Mouse (Mus musculus) forebrain, embryonic 16.5 days (tissue): ENCODE results near the gene Sohlh2. TPM values are rescaled to one million over a fixed set of nuclear protein-coding genes. Genes with fewer than 3 reads are reported as not detected.
A peak's percentile ranks its signal among the peaks of the same experiment; 100 is the strongest.

Source experiments
- ATAC-seq: fragments of 200-750 bp; cut with Nextera tagmentation; 2 replicates; pipeline ENCODE4 v1.8.0; 2017; ENCODE audit warnings: mild to moderate bottlenecking, moderate library complexity
- H3K27ac ChIP-seq: fragments of 300-500 bp; sonication (generic); 2 replicates; pipeline ENCODE4 v1.5.1; 2014; ENCODE audit warnings: low read length, control low read depth
- H3K27me3 ChIP-seq: fragments of 300-500 bp; sonication (generic); replicated peaks from 2 replicates; pipeline ENCODE4 v1.6.1; 2014; ENCODE audit warnings: low read length; ENCODE audit not compliant: control insufficient read depth, insufficient read depth
- H3K36me3 ChIP-seq: fragments of 300-500 bp; sonication (generic); 2 replicates; pipeline ENCODE4 v1.6.1; 2014; ENCODE audit not compliant: control insufficient read depth, insufficient read depth
- H3K4me1 ChIP-seq: fragments of 300-500 bp; sonication (generic); replicated peaks from 2 replicates; pipeline ENCODE4 v1.6.1; 2014; ENCODE audit warnings: low read length; ENCODE audit not compliant: control insufficient read depth, insufficient read depth
- H3K4me2 ChIP-seq: fragments of 300-500 bp; sonication (generic); 2 replicates; pipeline ENCODE4 v1.6.1; 2014; ENCODE audit warnings: mild to moderate bottlenecking, low read length, control low read depth
- H3K4me3 ChIP-seq: fragments of 300-500 bp; sonication (generic); replicated peaks from 2 replicates; pipeline ENCODE4 v1.5.1; 2014; ENCODE audit warnings: mild to moderate bottlenecking, low read length, control low read depth
- H3K9ac ChIP-seq: fragments of 300-500 bp; sonication (generic); replicated peaks from 2 replicates; pipeline ENCODE4 v1.6.1; 2014; ENCODE audit warnings: low read depth, low read length, control low read depth
- H3K9me3 ChIP-seq: fragments of 300-500 bp; sonication (generic); 2 replicates; pipeline ENCODE4 v1.6.1; 2016; ENCODE audit warnings: low read length; ENCODE audit not compliant: control insufficient read depth
- WGBS: fragments of 180-500 bp; shearing (Covaris S2); extraction: QIAGEN DNeasy Blood & Tissue Kit; methylation state at CpG from one replicate; pipeline ENCODE4 v1.1.7; 2014; 5-methylcytosine and 5-hydroxymethylcytosine counted together
- polyA plus RNA-seq: library from polyadenylated mRNA; unstranded; fragments of >200 nt; fragmentation: Nextera tagmentation; extraction: Ambion mirVana; gene quantifications from 2 replicates; pipeline ENCODE4 v1.2.1, GENCODE M21; 2015

The Sohlh2 gene
- polyA plus RNA-seq: not detected in 2 replicates

DNA sequence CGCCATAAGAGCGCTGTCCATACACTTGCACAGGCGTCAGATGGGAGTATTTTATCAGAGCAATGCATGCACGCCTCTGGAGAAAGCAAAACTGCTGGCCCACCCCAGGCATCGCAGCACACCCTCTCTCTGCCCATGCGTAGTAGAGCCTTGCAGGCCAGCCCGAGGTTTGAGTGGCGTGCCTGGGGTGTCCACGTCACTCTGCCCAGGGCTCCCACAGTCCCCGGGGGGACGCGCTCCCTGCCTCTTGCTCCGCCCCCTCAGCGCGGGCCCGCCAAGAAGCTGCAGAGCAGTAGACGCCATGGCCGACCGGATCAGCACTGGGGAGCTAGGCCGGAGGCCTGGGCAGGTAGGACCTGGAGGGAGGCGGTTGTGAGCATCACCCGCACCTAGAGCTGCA is at the start of gene Sohlh2:
Gene Sohlh2, plus strand, starts transcription at position 263 of the 400 bp plus-strand sequence.
- no peak for ATAC-seq
- Histone ChIP-seq H3K27ac (no peak within 1 kb of the TSS), H3K9me3 (no peaks in the 10 kb centered on the region), H3K4me1 (no peaks in the 10 kb centered on the region), H3K4me3 (no peak within 1 kb of the TSS), H3K36me3 (no peaks in the 10 kb centered on the region), H3K27me3 (no peaks in the 10 kb centered on the region), H3K4me2 (no peak within 1 kb of the TSS), H3K9ac (no peak within 1 kb of the TSS)
- 95% methylated on average over 22 of the region's 22 CpGs for WGBS

- no peak within 1 kb of the TSS for H3K4me3 ChIP-seq
- H3K4me2 ChIP-seq: no peak within 1 kb of the TSS
- no peak for ATAC-seq
- H3K9ac ChIP-seq: no peak within 1 kb of the TSS
- H3K27ac ChIP-seq: no peak within 1 kb of the TSS
- H3K4me1 ChIP-seq: no peaks in the 10 kb centered on the region
- no peaks in the 10 kb centered on the region for H3K9me3 ChIP-seq
- no peaks in the 10 kb centered on the region for H3K27me3 ChIP-seq
- H3K36me3 ChIP-seq: peaks cover 13% of the 10 kb centered on the region
Observed at GRCm38 (mm10) chr3:55137039-55137438, 44.8 kb upstream of the Sohlh2 start, which contains the start of gene Ccdc169. Gene Ccdc169 (plus strand): TSS chr3:55137339.

- H3K4me3 ChIP-seq: no peak overlapping the region
- H3K9ac ChIP-seq: no peak overlapping the region
- WGBS: 86% methylated on average over 12 of the region's 12 CpGs
- H3K4me1 ChIP-seq: no peaks in the 10 kb centered on the region
- no peaks in the 10 kb centered on the region for H3K27me3 ChIP-seq
- H3K4me2 ChIP-seq: no peak overlapping the region
- peaks cover 10% of the 10 kb centered on the region for H3K36me3 ChIP-seq
- no peak overlapping the region for H3K27ac ChIP-seq
- ATAC-seq: no peak
- no peaks in the 10 kb centered on the region for H3K9me3 ChIP-seq
Observed at GRCm38 (mm10) chr3:55139837-55140236, 42.0 kb upstream of the Sohlh2 start.

DNA sequence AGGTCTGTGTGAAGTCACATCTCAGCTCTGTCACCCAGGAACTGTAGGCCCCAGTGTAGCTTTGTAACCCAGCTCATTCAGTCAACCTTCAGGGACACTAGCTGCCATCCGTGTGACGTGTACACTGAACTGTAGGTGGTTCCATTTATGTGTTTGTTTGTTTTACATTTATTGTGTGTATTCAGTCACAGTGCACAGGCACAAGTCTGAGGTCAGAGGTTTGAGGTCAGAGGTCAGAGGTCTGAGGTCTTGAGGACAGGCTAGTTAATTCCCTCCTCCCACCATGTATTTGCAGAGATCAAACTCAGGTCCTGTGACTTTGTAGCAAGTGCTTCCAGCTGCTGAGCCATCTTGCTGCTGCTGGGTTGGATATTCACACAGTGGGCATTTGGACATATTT is 40.4 kb upstream of the Sohlh2 start:
- no peaks in the 10 kb centered on the region for H3K27me3 ChIP-seq
- no peak overlapping the region for H3K4me3 ChIP-seq
- no peaks in the 10 kb centered on the region for H3K9me3 ChIP-seq
- H3K4me1 ChIP-seq: no peaks in the 10 kb centered on the region
- peaks cover 3% of the 10 kb centered on the region for H3K36me3 ChIP-seq
- no peak for ATAC-seq
- no peak overlapping the region for H3K27ac ChIP-seq
- H3K9ac ChIP-seq: no peak overlapping the region
- H3K4me2 ChIP-seq: no peak overlapping the region
- 89% methylated on average over 2 of the region's 2 CpGs for WGBS

DNA sequence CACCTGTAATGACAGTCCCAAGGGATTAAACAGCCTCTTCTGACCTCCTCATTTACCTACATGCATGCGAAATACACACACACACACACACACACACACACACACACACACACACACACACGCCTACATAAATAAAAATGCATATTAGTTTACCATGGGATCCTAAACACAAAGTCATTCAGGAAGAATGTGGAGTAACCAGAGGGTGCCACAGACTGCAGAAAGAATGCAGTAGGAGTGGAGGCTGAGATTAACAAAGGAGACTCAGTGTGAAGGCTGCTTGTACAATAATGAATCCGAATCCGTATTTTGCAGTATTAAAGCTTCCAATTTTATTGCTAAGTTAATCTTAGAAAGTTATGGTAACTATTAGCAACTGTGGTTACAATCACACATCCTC is 36.9 kb upstream of the Sohlh2 start:
- 59% methylated on average over 4 of the region's 4 CpGs for WGBS
- ATAC-seq: no peak
- H3K4me1 ChIP-seq: no peaks in the 10 kb centered on the region

DNA sequence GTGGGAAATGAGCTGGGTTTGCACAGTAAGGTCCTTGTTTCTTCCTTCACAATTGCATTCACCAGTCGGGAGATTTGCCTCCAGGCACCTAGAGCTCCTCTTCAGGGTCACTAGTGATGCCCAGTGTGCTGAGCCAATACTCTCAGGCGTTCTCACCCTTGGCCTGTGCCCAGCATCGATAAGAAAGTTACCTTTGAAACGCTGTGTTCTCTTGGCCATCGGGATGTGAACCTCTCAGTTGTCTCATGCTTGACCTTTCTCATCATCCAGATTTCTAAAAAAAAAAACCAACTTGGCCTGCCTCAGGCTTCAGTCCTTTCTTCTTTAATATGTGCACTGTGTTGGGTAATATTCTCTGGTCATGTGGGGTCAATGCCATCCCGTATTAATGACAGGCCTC is 35.4 kb upstream of the Sohlh2 start:
- no peak overlapping the region for H3K4me3 ChIP-seq
- no peaks in the 10 kb centered on the region for H3K9me3 ChIP-seq
- no peak overlapping the region for H3K9ac ChIP-seq
- H3K27me3 ChIP-seq: no peaks in the 10 kb centered on the region
- WGBS: 74% methylated on average over 6 of the region's 6 CpGs
- ATAC-seq: no peak
- no peak overlapping the region for H3K4me2 ChIP-seq
- no peaks in the 10 kb centered on the region for H3K4me1 ChIP-seq
- H3K36me3 ChIP-seq: no peaks in the 10 kb centered on the region
- H3K27ac ChIP-seq: no peak overlapping the region

More for the DNA sequence above, 36.9 kb upstream of the Sohlh2 start:
- Histone ChIP-seq H3K27me3 (no peaks in the 10 kb centered on the region), H3K27ac (no peak overlapping the region), H3K4me2 (no peak overlapping the region), H3K9ac (no peak overlapping the region), H3K36me3 (no peaks in the 10 kb centered on the region), H3K9me3 (no peaks in the 10 kb centered on the region), H3K4me3 (no peak overlapping the region)

GRCm38 (mm10) chr3:55147156-55147555 is 34.7 kb upstream of the Sohlh2 start:
- no peaks in the 10 kb centered on the region for H3K27me3 ChIP-seq
- H3K4me1 ChIP-seq: no peaks in the 10 kb centered on the region
- H3K4me3 ChIP-seq: no peak overlapping the region
- H3K9ac ChIP-seq: no peak overlapping the region
- H3K27ac ChIP-seq: no peak overlapping the region
- no peak for ATAC-seq
- WGBS: 92% methylated on average over 2 of the region's 2 CpGs
- no peaks in the 10 kb centered on the region for H3K9me3 ChIP-seq
- H3K36me3 ChIP-seq: no peaks in the 10 kb centered on the region
- no peak overlapping the region for H3K4me2 ChIP-seq

DNA sequence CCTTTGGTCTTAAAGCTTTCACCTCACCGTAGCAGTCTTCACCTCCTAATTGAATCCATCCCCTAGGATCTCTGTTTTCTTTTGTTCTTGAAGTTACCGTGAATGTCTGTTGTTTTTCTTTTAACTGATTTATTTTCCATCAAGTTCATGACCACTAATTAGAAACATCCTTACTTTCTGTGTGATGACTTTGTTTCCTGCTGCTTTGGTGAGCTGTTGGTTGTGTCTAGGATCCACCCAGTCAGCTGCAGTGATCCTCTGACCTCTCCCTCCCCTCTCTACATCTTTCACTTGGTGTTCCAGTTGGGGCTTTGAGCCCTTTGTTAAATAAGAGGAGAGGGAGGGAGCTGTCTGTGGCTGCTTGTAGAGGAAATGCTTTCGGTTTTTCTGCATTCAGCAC is 33.7 kb upstream of the Sohlh2 start:
- no peaks in the 10 kb centered on the region for H3K27me3 ChIP-seq
- H3K9ac ChIP-seq: no peak overlapping the region
- no peak overlapping the region for H3K4me2 ChIP-seq
- WGBS: 23% methylated on average over 3 of the region's 3 CpGs
- H3K9me3 ChIP-seq: no peaks in the 10 kb centered on the region
- no peak overlapping the region for H3K27ac ChIP-seq
- no peaks in the 10 kb centered on the region for H3K36me3 ChIP-seq
- no peak overlapping the region for H3K4me3 ChIP-seq
- ATAC-seq: no peak
- no peaks in the 10 kb centered on the region for H3K4me1 ChIP-seq

DNA sequence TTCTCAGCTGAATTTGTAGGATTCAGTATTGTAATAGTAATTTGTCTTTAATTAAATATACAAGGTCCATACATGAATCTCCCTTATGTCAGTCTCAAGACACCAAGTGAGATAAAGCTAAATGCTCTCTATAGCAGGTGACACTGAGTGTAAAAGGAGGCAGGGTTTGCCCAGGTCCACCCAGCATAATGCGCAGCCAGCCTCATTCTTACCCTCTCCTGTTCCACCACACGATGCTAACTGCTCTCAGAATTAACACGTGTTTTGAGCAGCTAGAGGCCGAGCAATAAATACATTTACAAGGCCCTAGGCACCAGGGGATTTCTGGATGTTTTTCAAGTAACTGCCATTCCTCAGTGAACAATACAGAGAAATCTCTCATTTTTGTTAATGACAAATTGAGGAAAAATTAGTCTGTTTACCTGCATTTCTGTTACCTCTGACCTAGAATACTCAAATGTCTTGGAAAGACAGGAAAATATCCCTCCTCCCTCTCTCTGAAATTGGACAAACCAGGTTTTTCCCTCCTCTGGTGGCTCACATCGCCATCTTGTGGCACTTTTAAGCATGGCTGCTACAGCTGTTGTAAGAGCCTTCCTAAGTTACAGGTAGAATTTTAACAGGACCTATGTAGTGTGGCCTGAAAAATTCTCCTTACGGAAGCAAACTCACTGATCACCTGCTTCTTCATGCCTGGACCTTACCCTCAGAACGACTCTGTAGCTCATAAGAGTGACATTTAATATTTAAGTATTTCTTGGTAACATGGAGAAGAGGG is 30.0 kb upstream of the Sohlh2 start:
- Histone ChIP-seq H3K27ac (peak overlapping the region; percentile 28; the same call in 1 of the 2 replicates), H3K9me3 (no peaks in the 10 kb centered on the region), H3K27me3 (no peaks in the 10 kb centered on the region), H3K36me3 (no peaks in the 10 kb centered on the region), H3K4me1 (no peaks in the 10 kb centered on the region), H3K4me2 (no peak overlapping the region), H3K9ac (no peak overlapping the region), H3K4me3 (no peak overlapping the region)
- 44% methylated on average over 7 of the region's 7 CpGs for WGBS
- 0 out of 2 replicates have a peak, but pooled peaks have one; percentile 34 for ATAC-seq
